Mouse (Mus musculus): ENCODE measurements around the gene Rimkla.

GRCm38 (mm10) chr4:119524010-119524409, 31.6 kb upstream of the Rimkla start:
- TF ChIP-seq POLR2A (IDR thresholded peaks at IDR 0.05; ENCODE audit: extremely low read depth, insufficient read depth, low read length) (no peak), CTCF (IDR thresholded peaks at IDR 0.05; ENCODE audit: extremely low read depth, insufficient read depth, low read length) (no peak)
